8 mouse cellular contexts compared by ENCODE assay signal in the genomic region with DNA sequence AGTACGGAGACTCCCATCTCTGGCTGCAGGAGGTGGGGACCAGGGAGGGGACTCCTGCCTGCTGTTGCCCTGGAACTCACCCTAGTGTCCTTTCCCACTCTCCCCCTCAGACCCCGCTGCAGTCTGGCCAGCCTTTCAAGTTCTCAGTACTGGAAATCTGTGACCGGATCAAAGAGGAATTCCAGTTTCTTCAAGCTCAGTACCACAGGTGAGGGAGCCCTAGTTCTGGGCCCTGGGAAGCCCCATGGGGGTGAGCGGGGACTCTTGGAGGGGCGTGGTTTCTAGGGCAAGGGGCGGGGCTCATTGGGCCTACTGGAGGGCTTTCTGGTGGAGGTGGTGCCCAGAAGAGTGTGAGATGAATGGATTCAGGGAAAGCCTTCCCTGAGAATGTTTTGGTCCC. TPM values are rescaled to one million over a fixed set of nuclear protein-coding genes. Genes with fewer than 3 reads are reported as not detected.
A peak's percentile ranks its signal among the peaks of the same experiment; 100 is the strongest.
DNase-seq lines count a peak whose midpoint lies in the region; ATAC-seq and TF ChIP-seq lines count a peak whose summit lies in the region.

No protein-coding gene starts in this region.

- peaks cover 3% of the 10 kb centered on the region for H3K4me1 ChIP-seq in ES-Bruce4 (ENCODE audit: control insufficient read depth, insufficient read depth, low read length)
- H3K4me1 ChIP-seq in forebrain, embryonic 15.5 days = peaks cover 48% of the 10 kb centered on the region
- H3K4me1 ChIP-seq in midbrain, postnatal 0 days (ENCODE audit: insufficient read depth, low read length) = peaks cover 9% of the 10 kb centered on the region

- H3K9ac ChIP-seq in ES-Bruce4 (ENCODE audit: low read depth, poor library complexity, severe bottlenecking) = peak overlapping the region; percentile 69
- peak overlapping the region; percentile 68 for H3K9ac ChIP-seq in forebrain, embryonic 15.5 days (replicated peaks)
- H3K9ac ChIP-seq in midbrain, postnatal 0 days (replicated peaks; ENCODE audit: low read length, poor library complexity, severe bottlenecking) = peak overlapping the region; percentile 58

- intact Hi-C loops in left cerebral cortex, postnatal 36 days (cut with DNase I) = loop anchor here (2.0 kb wide), 1 partner anchor 21 kb away; no protein-coding TSS in a partner anchor

- no peak for TF ChIP-seq CTCF in ES-Bruce4 (IDR thresholded peaks at IDR 0.05; ENCODE audit: low read depth, low read length)
- TF ChIP-seq CTCF in midbrain, postnatal 0 days (IDR thresholded peaks at IDR 0.05) = no peak

- 2% methylated on average over 6 of the region's 6 CpGs for WGBS in forebrain, embryonic 15.5 days
- 2% methylated on average over 6 of the region's 6 CpGs for WGBS in midbrain, postnatal 0 days

- H3K9me3 ChIP-seq in ES-Bruce4 (replicated peaks; ENCODE audit: control insufficient read depth, insufficient read depth, low read length, poor library complexity, severe bottlenecking) = no peaks in the 10 kb centered on the region
- no peaks in the 10 kb centered on the region for H3K9me3 ChIP-seq in forebrain, embryonic 15.5 days
- no peaks in the 10 kb centered on the region for H3K9me3 ChIP-seq in midbrain, postnatal 0 days (ENCODE audit: low read length)

- TF ChIP-seq POLR2A in ES-Bruce4 (IDR thresholded peaks at IDR 0.05; ENCODE audit: insufficient read depth, low read length) = no peak

- H3K4me3 ChIP-seq in ES-Bruce4 (ENCODE audit: low read depth, low read length) = peak overlapping the region; percentile 74
- H3K4me3 ChIP-seq in forebrain, embryonic 15.5 days = peak overlapping the region; percentile 64
- peak overlapping the region; percentile 66 for H3K4me3 ChIP-seq in midbrain, postnatal 0 days (ENCODE audit: low read depth, low read length)

- H3K4me2 ChIP-seq in forebrain, embryonic 15.5 days (replicated peaks) = peak overlapping the region; percentile 72
- peak overlapping the region; percentile 82 for H3K4me2 ChIP-seq in midbrain, postnatal 0 days (ENCODE audit: low read depth, low read length, poor library complexity, severe bottlenecking)

- no peaks in the 10 kb centered on the region for H3K36me3 ChIP-seq in ES-Bruce4 (ENCODE audit: control insufficient read depth, insufficient read depth, low read length, poor library complexity, severe bottlenecking)
- H3K36me3 ChIP-seq in forebrain, embryonic 15.5 days = no peaks in the 10 kb centered on the region
- no peaks in the 10 kb centered on the region for H3K36me3 ChIP-seq in midbrain, postnatal 0 days (ENCODE audit: insufficient read depth, low read length)

- H3K27me3 ChIP-seq in ES-Bruce4 (ENCODE audit: control insufficient read depth, insufficient read depth, low read length, poor library complexity, severe bottlenecking) = no peaks in the 10 kb centered on the region
- H3K27me3 ChIP-seq in forebrain, embryonic 15.5 days = peaks cover 51% of the 10 kb centered on the region
- H3K27me3 ChIP-seq in midbrain, postnatal 0 days (ENCODE audit: insufficient read depth, low read length) = peaks cover 15% of the 10 kb centered on the region

- no peak for ATAC-seq in forebrain, embryonic 15.5 days (replicated peaks)
- no peak for ATAC-seq in midbrain, postnatal 0 days (ENCODE audit: low FRiP score)
- ATAC-seq in monocyte, adult 5-6 weeks (replicated peaks; ENCODE audit: insufficient number of reproducible peaks, low FRiP score, low TSS enrichment, poor library complexity, severe bottlenecking) = no peak

- DNase-seq in cerebellum, adult 18-20 months = peak; percentile 65 to 69
- no peak for DNase-seq in cerebellum, postnatal 10 days
- DNase-seq in kidney, postnatal 25 days = peak; percentile 26 to 71
- DNase-seq in midbrain, postnatal 0 days (ENCODE audit: low spot score) = no peak
- no peak for DNase-seq in left cerebral cortex, postnatal 36 days (ENCODE audit: low spot score in 2 of 2)

- H3K27ac ChIP-seq in ES-Bruce4 (ENCODE audit: insufficient read depth, low read length) = no peak overlapping the region
- no peak overlapping the region for H3K27ac ChIP-seq in forebrain, embryonic 15.5 days (replicated peaks)
- no peak overlapping the region for H3K27ac ChIP-seq in midbrain, postnatal 0 days (ENCODE audit: low read depth, low read length)

- TF ChIP-seq EP300 in ES-Bruce4 (IDR thresholded peaks at IDR 0.05; ENCODE audit: insufficient read depth, low read depth, low read length) = no peak

RNA-seq across cellular contexts. Expression of a gene that starts 1.3 kb away (rescaled TPM):
- polyA plus RNA-seq in ES-Bruce4 (2011; ENCODE audit: insufficient read depth, insufficient read length, low read depth, missing spikeins) = 3.1 and 3.8 TPM in 2 replicates
- polyA plus RNA-seq in forebrain, embryonic 15.5 days (2015; fragmentation: Nextera tagmentation; extraction: Ambion mirVana) = 27.3 and 28.0 TPM in 2 replicates
- 31.2 and 35.6 TPM in 2 replicates for total RNA-seq in midbrain, postnatal 0 days (2014; rRNA removed)
- polyA plus RNA-seq in midbrain, postnatal 0 days (2015; fragmentation: Nextera tagmentation; extraction: Ambion mirVana) = 56.8 and 57.3 TPM in 2 replicates
- total RNA-seq in monocyte, adult 5-6 weeks (2017) = 2.0 to 3.2 TPM (median 2.7 TPM) in 3 replicates
- 10 to 100 TPM; 23.7 to 37.6 TPM for total RNA-seq in left cerebral cortex, postnatal 36 days (2021)

RNA-seq across cellular contexts. Expression of a gene that starts 16.4 kb away (rescaled TPM):
- 148 and 152 TPM in 2 replicates for polyA plus RNA-seq in ES-Bruce4 (2011; ENCODE audit: insufficient read depth, insufficient read length, low read depth, missing spikeins)
- 665 and 705 TPM in 2 replicates for polyA plus RNA-seq in forebrain, embryonic 15.5 days (2015; fragmentation: Nextera tagmentation; extraction: Ambion mirVana)
- total RNA-seq in midbrain, postnatal 0 days (2014; rRNA removed) = 539 and 662 TPM in 2 replicates
- 805 and 854 TPM in 2 replicates for polyA plus RNA-seq in midbrain, postnatal 0 days (2015; fragmentation: Nextera tagmentation; extraction: Ambion mirVana)
- 129 to 254 TPM (median 141 TPM) in 3 replicates for total RNA-seq in monocyte, adult 5-6 weeks (2017)
- total RNA-seq in left cerebral cortex, postnatal 36 days (2021) = 100 to 1,000 TPM; 652 to 731 TPM

RNA-seq across cellular contexts. Expression of a gene that starts 25.2 kb away (rescaled TPM):
- polyA plus RNA-seq in ES-Bruce4 (2011; ENCODE audit: insufficient read depth, insufficient read length, low read depth, missing spikeins) = 15.0 and 18.5 TPM in 2 replicates
- 3.0 and 4.2 TPM in 2 replicates for polyA plus RNA-seq in forebrain, embryonic 15.5 days (2015; fragmentation: Nextera tagmentation; extraction: Ambion mirVana)
- 8.4 and 13.3 TPM in 2 replicates for total RNA-seq in midbrain, postnatal 0 days (2014; rRNA removed)
- polyA plus RNA-seq in midbrain, postnatal 0 days (2015; fragmentation: Nextera tagmentation; extraction: Ambion mirVana) = 4.7 and 7.5 TPM in 2 replicates
- not detected in 3 replicates for total RNA-seq in monocyte, adult 5-6 weeks (2017)
- 10 to 100 TPM in 1 of 2 experiments, 1 to 10 TPM in 1; 9.7 to 10.9 TPM for total RNA-seq in left cerebral cortex, postnatal 36 days (2021)

RNA-seq across cellular contexts. Expression of a gene that starts 30.4 kb away (rescaled TPM):
- 3.2 and 3.9 TPM in 2 replicates for polyA plus RNA-seq in ES-Bruce4 (2011; ENCODE audit: insufficient read depth, insufficient read length, low read depth, missing spikeins)
- 3.0 and 3.1 TPM in 2 replicates for polyA plus RNA-seq in forebrain, embryonic 15.5 days (2015; fragmentation: Nextera tagmentation; extraction: Ambion mirVana)
- 1.2 and 2.6 TPM in 2 replicates for total RNA-seq in midbrain, postnatal 0 days (2014; rRNA removed)
- polyA plus RNA-seq in midbrain, postnatal 0 days (2015; fragmentation: Nextera tagmentation; extraction: Ambion mirVana) = 0.80 and 1.6 TPM in 2 replicates
- 0.75 to 2.4 TPM (median 1.8 TPM) in 3 replicates for total RNA-seq in monocyte, adult 5-6 weeks (2017)
- total RNA-seq in left cerebral cortex, postnatal 36 days (2021) = 1 to 10 TPM; 3.5 to 3.6 TPM

RNA-seq across cellular contexts. Expression of a gene that starts 30.7 kb away (rescaled TPM):
- 32.0 and 35.3 TPM in 2 replicates for polyA plus RNA-seq in ES-Bruce4 (2011; ENCODE audit: insufficient read depth, insufficient read length, low read depth, missing spikeins)
- polyA plus RNA-seq in forebrain, embryonic 15.5 days (2015; fragmentation: Nextera tagmentation; extraction: Ambion mirVana) = 99.8 and 103 TPM in 2 replicates
- 108 and 130 TPM in 2 replicates for total RNA-seq in midbrain, postnatal 0 days (2014; rRNA removed)
- polyA plus RNA-seq in midbrain, postnatal 0 days (2015; fragmentation: Nextera tagmentation; extraction: Ambion mirVana) = 107 and 108 TPM in 2 replicates
- total RNA-seq in monocyte, adult 5-6 weeks (2017) = 2.2 to 17.5 TPM (median 15.1 TPM) in 3 replicates
- total RNA-seq in left cerebral cortex, postnatal 36 days (2021) = 100 to 1,000 TPM; 103 to 115 TPM

Comparison
In these comparisons a context has a peak if more than half of its experiments do, and no peak if none do; other contexts are left out.
1. DNase-seq: peak in cerebellum, adult 18-20 months (2 of 2) and kidney, postnatal 25 days (2 of 2); none in cerebellum, postnatal 10 days (0 of 2), midbrain, postnatal 0 days (single experiment) and left cerebral cortex, postnatal 36 days (0 of 2).
2. Peak in every context shown above with its lines, with median percentiles within 50 percentile points of each other: H3K4me3 ChIP-seq and H3K9ac ChIP-seq.